Mouse (Mus musculus) thymus, postnatal 0 days (tissue): ENCODE data around the gene Irs3. TPM values are rescaled to one million over a fixed set of nuclear protein-coding genes. Genes with fewer than 3 reads are reported as not detected.
"Not testable (repeated sequence)": the region's sequence is repeated elsewhere in the genome, so short reads cannot be mapped to it uniquely, and the experiment has no call there.

Experiments used
- DNase-seq: peaks from one replicate; pipeline ENCODE4 v3.0.0-alpha.2; 2015; ENCODE audit warnings: low spot score
- polyA plus RNA-seq: library from polyadenylated mRNA; unstranded; fragments of >200 nt; fragmentation: Nextera tagmentation; extraction: Ambion mirVana; gene quantifications from 2 replicates; pipeline ENCODE4 v1.2.1, GENCODE M21; 2015

Irs3 gene
- polyA plus RNA-seq, 1 experiment from 2014 or later, result not detected

DNA sequence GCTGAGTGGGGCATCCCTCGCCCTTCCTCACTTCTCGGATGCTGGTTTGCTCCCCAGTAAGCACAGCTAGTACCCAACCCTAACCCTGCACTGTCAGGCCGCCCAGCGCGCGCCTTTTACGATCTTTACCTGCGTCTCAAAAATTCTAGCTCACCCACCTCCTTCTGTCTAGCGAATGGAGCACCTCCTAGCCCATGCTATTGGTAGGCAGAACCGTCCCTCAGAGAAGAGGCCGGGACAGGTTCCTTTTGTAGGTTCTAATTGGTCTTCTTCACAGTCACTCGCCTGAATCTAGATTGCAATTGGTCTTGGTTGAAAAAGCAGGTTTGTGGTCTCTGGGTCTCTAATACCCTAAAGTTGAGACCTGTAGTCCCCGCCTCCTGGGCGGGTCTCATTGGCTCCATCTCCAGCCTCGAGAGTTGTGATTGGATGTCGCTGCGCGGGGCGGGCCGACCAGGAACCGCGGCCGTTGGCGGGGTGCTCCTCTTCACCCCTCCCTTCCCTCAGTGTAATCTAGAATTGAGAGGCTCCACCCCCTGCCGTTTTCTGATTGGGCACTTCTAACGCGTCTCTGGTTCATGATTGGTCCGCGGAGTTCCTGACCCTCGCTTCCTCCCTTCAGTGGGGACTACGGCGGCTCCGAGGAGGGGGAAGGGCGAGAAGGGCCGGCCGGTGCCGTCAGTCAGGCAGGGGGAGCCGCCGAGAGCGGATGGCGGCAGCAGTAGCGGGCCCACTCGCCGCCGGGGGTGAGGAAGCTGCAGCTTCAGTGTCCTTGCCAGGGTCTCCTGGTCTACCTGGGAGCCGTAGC lies 16.8 kb downstream of the Irs3 start, which contains the start of the genes Fbxo24, Lrch4 and Gm20605:
Fbxo24 (minus strand) TSS at position 505 of the 808 bp plus-strand sequence.
Lrch4 (plus strand) TSS at position 624 of the 808 bp plus-strand sequence.
Gm20605 (plus strand) TSS at position 678 of the 808 bp plus-strand sequence.
- peak; percentile 100 for DNase-seq

- no peak for DNase-seq
Measured at GRCm38 (mm10) chr5:137627991-137628390, 17.5 kb downstream of the Irs3 start.

GRCm38 (mm10) chr5:137623937-137624530 lies 21.5 kb downstream of the Irs3 start:
- no peak for DNase-seq

DNA sequence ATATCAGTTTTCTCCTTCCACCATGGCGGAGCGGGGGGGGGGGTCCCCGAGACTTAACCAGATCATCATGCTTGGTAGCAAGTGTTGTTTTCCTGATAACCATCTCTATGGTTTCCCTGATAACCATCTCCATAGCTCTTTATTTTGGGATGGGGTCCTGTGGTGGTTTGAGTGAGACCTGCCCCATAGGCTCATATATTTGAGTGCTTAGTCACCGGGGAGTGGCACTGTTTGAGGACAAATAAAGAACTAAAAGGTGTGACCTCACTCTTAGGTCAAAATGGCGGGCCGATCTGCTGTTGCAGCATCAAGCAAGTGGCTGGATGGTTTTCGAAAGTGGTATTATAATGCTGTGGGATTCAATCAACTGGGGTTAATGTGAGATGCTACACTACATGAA lies 30.2 kb downstream of the Irs3 start:
- DNase-seq, result no peak

- DNase-seq, result not testable (repeated sequence)
Measured at GRCm38 (mm10) chr5:137614921-137615320, 30.6 kb downstream of the Irs3 start.

DNA sequence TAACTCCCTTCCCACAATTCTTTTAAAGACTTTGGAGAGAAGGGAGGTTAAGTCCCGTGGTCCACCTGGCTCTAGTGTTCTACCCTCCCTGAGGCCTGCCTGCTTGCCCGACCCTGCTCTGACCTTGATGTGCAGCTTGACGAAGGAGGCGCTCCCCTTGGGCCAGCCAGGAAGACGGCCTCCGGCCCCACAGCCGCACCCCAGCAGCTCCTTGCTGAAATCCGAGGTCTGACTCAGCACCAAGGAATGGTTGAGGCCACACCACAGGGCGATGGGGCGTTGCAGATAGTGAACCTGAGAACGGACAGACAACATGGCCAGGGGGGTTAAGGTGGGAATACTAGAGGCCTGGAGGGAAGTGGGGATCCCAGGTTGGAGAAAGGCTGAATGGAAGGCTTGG lies 32.0 kb downstream of the Irs3 start, which contains the start of gene Pcolce:
Pcolce (minus strand) TSS at position 235 of the 400 bp plus-strand sequence.
- DNase-seq, result no peak

DNA sequence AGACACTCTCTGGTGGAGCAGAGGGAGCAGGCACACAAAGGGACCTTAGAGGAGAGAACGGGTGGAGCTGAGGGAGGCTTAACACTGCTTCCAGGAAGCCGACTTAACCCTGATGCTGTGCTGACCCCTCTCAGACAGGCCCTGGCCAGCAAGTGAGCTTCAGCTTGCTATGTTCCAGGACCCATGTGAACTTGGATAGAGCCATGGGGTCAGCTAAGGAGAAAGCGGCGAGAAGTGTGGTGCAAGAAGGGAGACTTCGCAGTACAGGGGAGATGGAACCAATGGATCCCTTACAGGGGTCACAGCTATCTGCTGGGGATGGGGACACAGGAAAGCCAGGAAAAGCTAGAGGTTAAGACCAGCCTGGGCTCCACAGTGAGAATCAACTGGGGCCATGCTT lies 32.4 kb downstream of the Irs3 start:
- no peak for DNase-seq

DNA sequence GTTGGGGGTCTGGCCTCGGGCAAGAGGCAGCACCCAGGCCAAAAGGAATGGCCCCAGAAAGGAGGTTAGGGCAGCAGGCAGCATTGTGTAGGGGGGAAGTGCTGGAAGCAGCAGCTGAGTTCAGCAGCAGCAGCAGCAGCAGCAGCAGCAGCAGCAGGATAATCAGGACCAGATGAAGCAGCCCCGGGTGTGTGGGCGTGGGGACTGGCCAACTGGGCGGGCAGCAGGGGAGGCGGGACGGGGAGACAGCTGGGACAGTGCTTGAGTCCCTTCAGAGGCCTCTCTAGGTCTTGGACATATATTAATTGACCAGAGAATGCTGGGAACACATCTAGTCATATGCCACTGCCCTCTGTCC lies 34.3 kb downstream of the Irs3 start:
- DNase-seq, result no peak

DNA sequence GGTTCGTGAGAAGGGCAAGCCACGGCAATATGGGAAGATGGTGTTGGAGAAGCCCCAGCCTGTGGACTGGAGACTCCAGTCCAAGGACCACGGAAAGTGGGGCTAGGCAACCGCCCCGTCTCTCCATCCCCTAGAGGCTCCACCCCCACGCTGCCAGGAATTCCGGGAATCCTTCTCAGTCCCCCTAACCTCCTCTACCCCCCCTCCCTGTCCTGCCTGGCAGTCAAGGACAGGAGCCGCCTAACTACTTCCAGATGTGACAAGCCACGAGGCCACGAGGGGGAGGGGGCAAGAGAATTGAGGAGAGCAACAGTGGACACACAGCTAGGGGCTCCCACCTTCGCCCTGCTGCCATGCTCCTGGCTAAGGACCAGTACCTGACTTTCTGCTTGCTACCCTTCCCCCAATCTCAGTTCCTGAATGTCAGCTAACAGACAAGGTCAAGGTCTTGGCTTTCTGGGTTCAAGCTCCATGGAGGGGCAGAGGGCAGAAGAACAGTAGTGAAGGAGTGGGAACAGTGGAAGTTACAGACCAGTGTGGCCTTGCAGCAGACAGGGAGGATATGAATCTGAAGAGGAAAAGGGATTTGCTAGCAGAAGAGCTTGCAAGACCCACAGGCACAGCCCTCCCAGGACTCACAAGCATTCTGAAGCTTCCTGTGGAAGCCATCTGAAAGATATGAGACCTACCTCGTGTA lies 34.8 kb downstream of the Irs3 start:
- DNase-seq, result no peak

DNA sequence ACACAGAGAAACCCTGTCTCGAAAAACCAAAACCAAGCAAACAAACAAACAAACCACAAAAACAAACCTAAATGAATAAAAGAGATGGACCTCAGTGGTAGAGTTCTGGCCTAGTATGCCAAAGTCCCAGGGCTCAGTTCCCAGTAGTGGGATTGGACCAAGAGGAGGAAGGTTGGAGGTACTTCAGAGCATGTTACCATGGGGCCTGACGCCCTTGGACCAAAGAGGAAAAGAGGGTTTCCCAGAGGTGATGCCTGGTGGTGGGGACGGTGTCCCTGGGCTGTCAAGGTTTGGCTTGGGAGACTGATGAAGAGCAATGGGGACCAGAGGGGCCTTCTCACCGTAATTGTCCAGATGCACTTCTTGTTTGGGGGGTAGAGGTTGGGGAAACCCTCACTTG lies 35.5 kb downstream of the Irs3 start:
- no peak for DNase-seq

- no peak for DNase-seq
Measured at GRCm38 (mm10) chr5:137609292-137609691, 36.2 kb downstream of the Irs3 start.

GRCm38 (mm10) chr5:137608654-137609190 lies 36.8 kb downstream of the Irs3 start:
- no peak for DNase-seq

DNA sequence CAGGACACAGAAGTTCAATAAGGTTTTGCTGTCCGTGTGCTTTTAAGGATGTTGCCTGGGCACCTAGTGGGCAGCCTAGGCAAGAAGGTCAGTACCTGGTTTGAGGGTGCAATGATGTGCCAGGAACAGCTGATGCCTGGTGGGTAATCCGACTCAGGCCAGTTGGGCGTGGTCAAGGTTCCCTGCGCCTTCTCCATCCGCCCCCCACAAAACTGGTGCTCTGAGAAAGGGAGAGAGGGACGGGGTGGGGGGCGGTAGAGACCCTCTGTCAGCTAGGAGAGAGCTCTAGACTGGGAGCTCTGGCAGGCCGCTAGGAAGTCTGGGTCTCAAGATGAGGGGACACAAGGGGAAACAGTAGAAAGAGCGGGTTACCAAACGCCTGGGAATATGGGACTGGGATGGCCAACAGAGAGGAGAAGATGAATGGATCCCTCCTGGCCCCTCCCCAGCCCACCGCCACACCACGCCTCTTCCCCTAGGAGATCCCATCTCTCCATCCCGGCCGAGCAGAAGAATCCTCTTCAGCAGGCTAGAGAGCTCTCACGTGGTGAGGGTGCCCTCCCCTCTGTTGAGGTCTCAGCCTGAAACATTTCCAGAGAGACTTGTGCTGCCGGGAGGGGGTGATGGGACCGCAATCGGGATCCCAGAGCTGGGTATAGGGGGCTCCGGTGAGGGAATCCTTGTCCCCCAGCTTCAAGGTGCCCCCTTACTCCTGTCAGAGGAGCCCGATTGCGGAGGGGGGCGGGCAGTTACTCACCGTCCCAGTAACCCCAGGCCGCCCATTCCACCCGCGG lies 37.5 kb downstream of the Irs3 start:
- no peak for DNase-seq

GRCm38 (mm10) chr5:137601365-137601729 lies 44.2 kb downstream of the Irs3 start:
- peak; percentile 49 for DNase-seq

- DNase-seq, result peak; percentile 98
Measured at GRCm38 (mm10) chr5:137600619-137601364, 44.7 kb downstream of the Irs3 start, which contains the start of gene Mospd3. Gene Mospd3 (minus strand): TSS chr5:137601058.

GRCm38 (mm10) chr5:137600281-137600618 lies 45.3 kb downstream of the Irs3 start:
- DNase-seq, result no peak

DNA sequence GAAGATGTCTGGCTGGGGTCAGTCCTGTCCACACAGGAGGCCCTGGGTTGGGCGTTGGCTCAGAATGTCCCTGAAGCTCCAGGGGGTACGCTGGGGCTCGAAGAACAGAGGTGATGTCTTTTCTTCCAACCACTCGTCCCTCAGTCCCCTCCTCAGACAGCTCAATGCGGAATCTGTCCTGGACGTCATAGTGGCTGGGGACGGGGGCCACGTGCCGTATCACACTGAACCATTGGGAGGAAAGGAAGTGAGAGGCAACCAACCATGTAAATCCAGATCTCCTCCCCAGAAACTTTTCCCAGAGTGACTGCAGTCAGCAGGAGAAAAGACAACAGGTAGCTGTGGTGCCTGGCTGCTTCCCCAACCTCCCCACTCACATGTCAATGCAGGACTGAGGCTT lies 45.9 kb downstream of the Irs3 start:
- no peak for DNase-seq

DNA sequence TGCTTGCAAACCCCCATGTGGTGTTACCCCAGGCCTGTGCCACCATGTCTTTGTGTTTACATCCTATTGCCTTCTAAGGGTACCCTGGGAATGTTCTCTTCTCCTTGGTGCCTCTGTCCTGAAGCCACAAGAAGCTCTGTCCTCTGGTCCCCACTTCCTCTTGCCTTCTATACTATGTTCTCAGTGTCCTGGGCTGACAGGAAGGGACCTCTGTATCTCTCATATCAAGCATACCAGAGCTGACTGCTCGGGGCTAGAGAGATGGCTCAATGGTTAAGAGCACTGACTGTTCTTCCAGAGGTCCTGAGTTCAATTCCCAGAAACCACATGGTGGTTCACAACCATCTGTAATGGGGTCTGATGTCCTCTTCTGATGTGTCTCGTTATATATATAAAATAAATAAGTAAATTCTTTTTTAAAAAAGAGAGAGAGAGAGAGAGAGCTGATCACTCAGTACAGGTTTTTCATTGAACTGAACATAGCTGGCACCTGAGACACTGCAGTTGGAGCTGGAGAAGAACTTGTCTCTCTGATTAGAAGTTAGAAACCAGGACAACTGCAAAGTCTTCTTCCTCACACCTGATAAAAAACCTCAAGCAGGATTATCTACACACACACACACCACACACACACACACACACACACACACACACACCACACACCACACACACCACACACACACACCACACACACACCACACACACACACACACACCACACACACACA lies 47.3 kb downstream of the Irs3 start:
- no peak for DNase-seq

DNA sequence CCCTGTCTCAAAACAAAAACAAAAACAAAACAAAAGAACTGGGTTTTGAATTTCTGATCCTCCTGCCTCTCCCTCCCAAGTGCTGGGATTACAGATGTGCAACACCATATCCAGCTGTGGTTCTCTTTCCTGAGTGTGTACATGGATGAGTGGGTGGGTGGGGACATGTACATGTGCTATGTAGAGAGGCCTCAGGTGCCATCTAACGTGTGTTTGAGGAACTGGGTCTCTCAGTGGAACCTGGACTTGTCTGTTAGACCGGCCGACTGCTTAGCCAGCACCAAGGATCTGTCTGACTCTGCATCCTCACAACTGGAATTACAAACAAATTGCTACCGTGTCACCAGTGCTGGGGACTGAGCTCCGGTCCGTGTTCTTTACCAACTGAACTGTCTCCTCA lies 47.9 kb downstream of the Irs3 start:
- no peak for DNase-seq
